In genomic region chr12:82304140-82304539, GRCm38 (mm10) we compare ENCODE assay signal across 13 mouse cellular contexts.
"Had no signal": no experiment of that assay in that cellular context is flagged by ENCODE, and none has a peak within 500 bp of the region (broad histone marks: within the 10 kb centered on the region; RNA-seq: fewer than 3 reads in every experiment).

No protein-coding gene starts in this region.

- DNase-seq: kidney, adult 18-20 months; kidney, postnatal 14 days; layer of hippocampus, adult 9-11 months; layer of hippocampus, postnatal 36 days; liver; liver, embryonic 13.5 days; liver, postnatal 0 days; lung, postnatal 36 days; thymus, postnatal 14 days had no signal

- H3K36me3 ChIP-seq: limb, embryonic 12.5 days; liver, embryonic 13.5 days; lung, embryonic 15.5 days; midbrain, embryonic 13.5 days; neural tube, embryonic 12.5 days had no signal

- H3K4me2 ChIP-seq: limb, embryonic 12.5 days; liver, embryonic 13.5 days; lung, embryonic 15.5 days; midbrain, embryonic 13.5 days; neural tube, embryonic 12.5 days had no signal

- H3K9ac ChIP-seq: limb, embryonic 12.5 days; liver, embryonic 13.5 days; liver, postnatal 0 days; lung, embryonic 15.5 days; midbrain, embryonic 13.5 days; neural tube, embryonic 12.5 days had no signal

- H3K4me1 ChIP-seq: liver, embryonic 13.5 days; midbrain, embryonic 13.5 days; neural tube, embryonic 12.5 days had no signal

- H3K4me3 ChIP-seq: limb, embryonic 12.5 days; liver, embryonic 13.5 days; lung, embryonic 15.5 days; midbrain, embryonic 13.5 days; neural tube, embryonic 12.5 days had no signal

- H3K9me3 ChIP-seq: limb, embryonic 12.5 days; liver, embryonic 13.5 days; lung, embryonic 15.5 days; midbrain, embryonic 13.5 days; neural tube, embryonic 12.5 days had no signal

- H3K27me3 ChIP-seq: limb, embryonic 12.5 days; liver, embryonic 13.5 days; lung, embryonic 15.5 days; midbrain, embryonic 13.5 days; neural tube, embryonic 12.5 days had no signal

- H3K27ac ChIP-seq: limb, embryonic 12.5 days; liver, embryonic 13.5 days; lung, embryonic 15.5 days; midbrain, embryonic 13.5 days; neural tube, embryonic 12.5 days had no signal

- ATAC-seq: liver, postnatal 0 days; midbrain, embryonic 13.5 days had no signal
